11 mouse cellular contexts compared by ENCODE assay signal in genomic region chr11:118018328-118018727, GRCm38 (mm10). TPM values are rescaled to one million over a fixed set of nuclear protein-coding genes. Genes with fewer than 3 reads are reported as not detected.
DNase-seq lines count a peak whose midpoint lies in the region; ATAC-seq and TF ChIP-seq lines count a peak whose summit lies in the region.
"Had no signal": no experiment of that assay in that cellular context is flagged by ENCODE, and none has a peak within 500 bp of the region (broad histone marks: within the 10 kb centered on the region; RNA-seq: fewer than 3 reads in every experiment).

No protein-coding gene starts in this region.

- TF ChIP-seq CTCF in layer of hippocampus, adult 2 months (conservative IDR thresholded peaks at IDR 0.05) = peak; percentile 70
- TF ChIP-seq CTCF in lung, postnatal 0 days (IDR thresholded peaks at IDR 0.05) = peak; percentile 66

- WGBS in lung, postnatal 0 days = 94% methylated on average over 4 of the region's 4 CpGs
- 92% methylated on average over 4 of the region's 4 CpGs for WGBS in midbrain, embryonic 10.5 days

- H3K27me3 ChIP-seq in lung, postnatal 0 days (replicated peaks; ENCODE audit: insufficient read depth, low read length) = no peaks in the 10 kb centered on the region
- no peaks in the 10 kb centered on the region for H3K27me3 ChIP-seq in midbrain, embryonic 10.5 days (ENCODE audit: low read depth, poor library complexity, severe bottlenecking)
- H3K27me3 ChIP-seq: neural tube, embryonic 12.5 days had no signal

- H3K4me1 ChIP-seq in ES-E14 (ENCODE audit: control insufficient read depth in 2 of 2, insufficient read depth in 2 of 2, low read length in 2 of 2, poor library complexity in 1 of 2) = peaks cover 10 to 17% of the 10 kb centered on the region in 2 experiments; a peak in 3 of 4 replicates
- no peaks in the 10 kb centered on the region for H3K4me1 ChIP-seq in lung, postnatal 0 days (ENCODE audit: insufficient read depth, low read depth, low read length)
- peaks cover 16% of the 10 kb centered on the region; the same call in 1 of the 2 replicates for H3K4me1 ChIP-seq in midbrain, embryonic 10.5 days

- in situ Hi-C loops in ES-E14 (cut with MboI; ENCODE audit: low sequenced_read_pairs in 2 of 2, unreplicated experiment in 2 of 2) = no loop called here

- no peak overlapping the region for H3K4me2 ChIP-seq in lung, postnatal 0 days (replicated peaks; ENCODE audit: low read depth, low read length)
- H3K4me2 ChIP-seq: neural tube, embryonic 12.5 days had no signal

- H3K27ac ChIP-seq in layer of hippocampus, adult 2 months = no peak overlapping the region
- H3K27ac ChIP-seq in ES-E14 (ENCODE audit: insufficient read depth, low read depth, low read length, poor library complexity, severe bottlenecking) = no peak overlapping the region
- H3K27ac ChIP-seq in lung, postnatal 0 days (ENCODE audit: low read length) = no peak overlapping the region
- no peak overlapping the region for H3K27ac ChIP-seq in midbrain, embryonic 10.5 days (replicated peaks)
- H3K27ac ChIP-seq: hindbrain, embryonic 10.5 days; neural tube, embryonic 12.5 days had no signal

- no peak for DNase-seq in layer of hippocampus, adult 2 months (ENCODE audit: low spot score in 2 of 2)
- no peak for DNase-seq in layer of hippocampus, postnatal 10 days (ENCODE audit: low spot score in 2 of 2)
- DNase-seq in CD4-positive helper T cell, adult 2 months (ENCODE audit: low read depth, low spot score) = peak; percentile 47
- DNase-seq in ES-E14 (ENCODE audit: low read depth, low spot score) = peak; percentile 51
- no peak for DNase-seq in lung, postnatal 0 days (ENCODE audit: low spot score)
- no peak for DNase-seq in adipocyte (ENCODE audit: low spot score)
- no peak for DNase-seq in midbrain, embryonic 10.5 days (ENCODE audit: low spot score)
- no peak for DNase-seq in layer of hippocampus, postnatal 14 days (ENCODE audit: low spot score in 2 of 2)
- DNase-seq: adrenal gland, postnatal 36 days had no signal

- no peak overlapping the region for H3K4me3 ChIP-seq in layer of hippocampus, adult 2 months
- no peak overlapping the region for H3K4me3 ChIP-seq in ES-E14 (ENCODE audit: insufficient read depth in 1 of 2, low read depth in 1 of 2, low read length in 2 of 2, poor library complexity in 1 of 2, severe bottlenecking in 1 of 2)
- no peak overlapping the region for H3K4me3 ChIP-seq in lung, postnatal 0 days (ENCODE audit: low read depth, low read length)
- no peak overlapping the region for H3K4me3 ChIP-seq in midbrain, embryonic 10.5 days
- H3K4me3 ChIP-seq: hindbrain, embryonic 10.5 days; neural tube, embryonic 12.5 days had no signal

- TF ChIP-seq EP300 in lung, postnatal 0 days (IDR thresholded peaks at IDR 0.05) = no peak

- no peak overlapping the region for H3K9ac ChIP-seq in ES-E14 (ENCODE audit: insufficient read depth, low read depth, low read length, poor library complexity, severe bottlenecking)
- H3K9ac ChIP-seq in lung, postnatal 0 days (replicated peaks; ENCODE audit: low read depth) = no peak overlapping the region
- H3K9ac ChIP-seq: neural tube, embryonic 12.5 days had no signal

- H3K9me3 ChIP-seq in ES-E14 (ENCODE audit: control insufficient read depth, insufficient read depth, low read depth, low read length) = no peaks in the 10 kb centered on the region
- H3K9me3 ChIP-seq in lung, postnatal 0 days (ENCODE audit: low read length) = no peaks in the 10 kb centered on the region
- H3K9me3 ChIP-seq in midbrain, embryonic 10.5 days (replicated peaks) = peaks cover 8% of the 10 kb centered on the region; the same call in 1 of the 2 replicates
- H3K9me3 ChIP-seq: neural tube, embryonic 12.5 days had no signal

- no peak for ATAC-seq in lung, postnatal 0 days

- H3K36me3 ChIP-seq in ES-E14 (ENCODE audit: control insufficient read depth, insufficient read depth, low read length, poor library complexity, severe bottlenecking) = peaks cover 37% of the 10 kb centered on the region
- H3K36me3 ChIP-seq in lung, postnatal 0 days (ENCODE audit: insufficient read depth, low read length) = no peaks in the 10 kb centered on the region; the same call in 1 of the 2 replicates
- H3K36me3 ChIP-seq in midbrain, embryonic 10.5 days = peaks cover 93% of the 10 kb centered on the region

TF ChIP-seq in ES-E14, 5 proteins besides CTCF, POLR2A, EP300 and RAD21:
- no peak for TF ChIP-seq CHD2 (IDR thresholded peaks at IDR 0.05; ENCODE audit: low read depth, low read length)
- no peak for TF ChIP-seq ZNF384 (IDR thresholded peaks at IDR 0.05; ENCODE audit: low read depth, low read length)
- no peak for TF ChIP-seq MAFK (IDR thresholded peaks at IDR 0.05; ENCODE audit: insufficient read depth, low read depth, low read length)
- no peak for TF ChIP-seq HCFC1 (IDR thresholded peaks at IDR 0.05; ENCODE audit: borderline replicate concordance, insufficient read depth, low read length)
- TF ChIP-seq ZC3H11A (IDR thresholded peaks at IDR 0.05; ENCODE audit: borderline replicate concordance, low read depth, low read length) = peak; percentile 86; the same call in 1 of the 2 replicates

RNA-seq across cellular contexts. Expression of gene Pgs1, which starts 32.2 kb away (rescaled TPM):
- 10 to 100 TPM; 76.2 to 81.3 TPM for total RNA-seq in layer of hippocampus, adult 2 months (2021)
- total RNA-seq in layer of hippocampus, postnatal 10 days (2021) = 10 to 100 TPM; 59.2 to 59.6 TPM
- total RNA-seq in ES-E14 (2012; rRNA removed) = 95.2 and 101 TPM in 2 replicates
- polyA plus RNA-seq in lung, postnatal 0 days (2015; fragmentation: Nextera tagmentation; extraction: Ambion mirVana) = 88.6 and 89.5 TPM in 2 replicates
- polyA plus RNA-seq in midbrain, embryonic 10.5 days (2016; fragmentation: Nextera tagmentation; extraction: Ambion mirVana) = 45.0 and 46.3 TPM in 2 replicates
- total RNA-seq in layer of hippocampus, postnatal 14 days (2021) = 10 to 100 TPM; 65.4 to 66.9 TPM

RNA-seq across cellular contexts. Expression of gene Socs3, which starts 48.5 kb away (rescaled TPM):
- total RNA-seq in layer of hippocampus, adult 2 months (2021) = 1 to 10 TPM in 1 of 2 experiments, under 1 TPM in 1; 0.92 to 1.3 TPM
- total RNA-seq in layer of hippocampus, postnatal 10 days (2021) = 1 to 10 TPM; 2.3 to 2.8 TPM
- total RNA-seq in ES-E14 (2012; rRNA removed) = 69.8 and 78.6 TPM in 2 replicates
- 27.5 and 57.0 TPM in 2 replicates for polyA plus RNA-seq in lung, postnatal 0 days (2015; fragmentation: Nextera tagmentation; extraction: Ambion mirVana)
- polyA plus RNA-seq in midbrain, embryonic 10.5 days (2016; fragmentation: Nextera tagmentation; extraction: Ambion mirVana) = 14.1 and 14.3 TPM in 2 replicates
- 1 to 10 TPM; 2.1 to 3.2 TPM for total RNA-seq in layer of hippocampus, postnatal 14 days (2021)

Comparison
In these comparisons a context has a peak if more than half of its experiments do, and no peak if none do; other contexts are left out.
1. DNase-seq: peak in CD4-positive helper T cell, adult 2 months (single experiment) and ES-E14 (single experiment); none in layer of hippocampus, adult 2 months (0 of 2), layer of hippocampus, postnatal 10 days (0 of 2), lung, postnatal 0 days (single experiment), adipocyte (single experiment), midbrain, embryonic 10.5 days (single experiment) and layer of hippocampus, postnatal 14 days (0 of 2).
2. RNA of gene Socs3, which starts 48.5 kb away (total RNA-seq): 69.8 to 78.6 TPM in ES-E14; 2.1 to 3.2 TPM in layer of hippocampus, postnatal 14 days, 2.3 to 2.8 TPM in layer of hippocampus, postnatal 10 days and 0.92 to 1.3 TPM in layer of hippocampus, adult 2 months; every median in the first group is over 10 times any median in the second.